Mouse (Mus musculus) brain, embryonic 14.5 days (tissue): ENCODE data around the gene Elf1.

ENCODE experiments used
- CTCF ChIP-seq: fragments of 200-500 bp; IDR thresholded peaks from 2 replicates; pipeline ENCODE4 v1.5.1; 2012; ENCODE audit warnings: inconsistent platforms, mild to moderate bottlenecking, moderate library complexity, borderline replicate concordance; ENCODE audit not compliant: insufficient read depth, insufficient read length; ENCODE audit errors: extremely low read depth
- POLR2A ChIP-seq: fragments of 200-500 bp; IDR thresholded peaks from 2 replicates; pipeline ENCODE4 v1.6.1; 2012; ENCODE audit warnings: mild to moderate bottlenecking, inconsistent platforms, borderline replicate concordance; ENCODE audit not compliant: poor library complexity, insufficient read depth, insufficient read length, severe bottlenecking; ENCODE audit errors: extremely low read depth

GRCm38 (mm10) chr14:79488531-79488930 is 7.5 kb downstream of the Elf1 start:
- TF ChIP-seq CTCF (no peak), POLR2A (no peak)
